ENCODE assay signal across 8 mouse cellular contexts in genomic region chrY:90744381-90744981, GRCm38 (mm10). TPM values are rescaled to one million over a fixed set of nuclear protein-coding genes. Genes with fewer than 3 reads are reported as not detected.
DNase-seq lines count a peak whose midpoint lies in the region; ATAC-seq lines count a peak whose summit lies in the region.
"Not testable (repeated sequence)": the region's sequence is repeated elsewhere in the genome, so short reads cannot be mapped to it uniquely, and the experiment has no call there.

No protein-coding gene starts in this region.

- H3K4me3 ChIP-seq in megakaryocyte, embryonic 14.5 days (replicated peaks): peak overlapping the region; percentile 62

- H3K36me3 ChIP-seq in megakaryocyte, embryonic 14.5 days (replicated peaks; ENCODE audit: low read length): peaks cover 29% of the 10 kb centered on the region

- peaks cover 55% of the 10 kb centered on the region for H3K9me3 ChIP-seq in megakaryocyte, embryonic 14.5 days

- intact Hi-C loops in gastrocnemius, postnatal 14 days (cut with DNase I; ENCODE audit: low total_unique reads): not testable (repeated sequence)

- DNase-seq in embryo, embryonic 10.5 days (ENCODE audit: low spot score): peak; percentile 65
- peak; percentile 70 for DNase-seq in gastrocnemius, postnatal 14 days
- DNase-seq in left cerebral cortex, adult 9 months (ENCODE audit: low spot score in 2 of 2): peak; percentile 96 to 97
- peak; percentile 83 for DNase-seq in right cerebral cortex, postnatal 14 days
- peak; percentile 91 to 96 for DNase-seq in urinary bladder, postnatal 36 days (ENCODE audit: low spot score in 2 of 2)

- not testable (repeated sequence) for H3K27me3 ChIP-seq in megakaryocyte, embryonic 14.5 days (replicated peaks)

- ATAC-seq in activated CD4-positive, CD25-positive, alpha-beta regulatory T cell, adult 4 months: peak; percentile 43
- ATAC-seq in inflammation-experienced regulatory T-cells, adult 6 months: peak; percentile 63

- H3K4me1 ChIP-seq in megakaryocyte, embryonic 14.5 days: not testable (repeated sequence)

RNA-seq across cellular contexts. Expression of gene Gm21860, which starts 10.1 kb away (rescaled TPM):
- polyA plus RNA-seq in activated CD4-positive, CD25-positive, alpha-beta regulatory T cell, adult 4 months (2017; shearing (Covaris generic)): not detected
- not detected for total RNA-seq in gastrocnemius, postnatal 14 days (2021)
- polyA plus RNA-seq in inflammation-experienced regulatory T-cells, adult 6 months (2017; shearing (Covaris generic)): not detected
- polyA plus RNA-seq in megakaryocyte, embryonic 14.5 days (2012; ENCODE audit: insufficient read depth, low replicate concordance): not detected in 2 replicates

RNA-seq across cellular contexts. Expression of gene Gm47283, which starts 40.1 kb away (rescaled TPM):
- not detected for polyA plus RNA-seq in activated CD4-positive, CD25-positive, alpha-beta regulatory T cell, adult 4 months (2017; shearing (Covaris generic))
- total RNA-seq in gastrocnemius, postnatal 14 days (2021): not detected
- not detected for polyA plus RNA-seq in inflammation-experienced regulatory T-cells, adult 6 months (2017; shearing (Covaris generic))
- not detected in 2 replicates for polyA plus RNA-seq in megakaryocyte, embryonic 14.5 days (2012; ENCODE audit: insufficient read depth, low replicate concordance)

Comparison
In these comparisons a context has a peak if more than half of its experiments do, and no peak if none do; other contexts are left out.
1. Peak in every context shown above with its lines: DNase-seq, ATAC-seq and H3K4me3 ChIP-seq.